Mouse (Mus musculus): ENCODE results near the gene Pkn1. TPM values are rescaled to one million over a fixed set of nuclear protein-coding genes. Genes with fewer than 3 reads are reported as not detected.
A peak's percentile ranks its signal among the peaks of the same experiment; 100 is the strongest.

The Pkn1 gene
- total and polyA plus RNA-seq, 2 experiments from 2014 or later: 21.7 to 71.2 TPM

GRCm38 (mm10) chr8:83719693-83720092, 20.7 kb upstream of the Pkn1 start:
- Histone ChIP-seq H3K4me3 (ENCODE audit: low read depth, low read length) (no peak overlapping the region), H3K27me3 (ENCODE audit: insufficient read depth, low read length) (no peaks in the 10 kb centered on the region), H3K27ac (ENCODE audit: low read depth, low read length) (no peak overlapping the region), H3K9me3 (ENCODE audit: low read length) (no peaks in the 10 kb centered on the region), H3K4me2 (ENCODE audit: low read depth, low read length, poor library complexity, severe bottlenecking) (no peak overlapping the region), H3K36me3 (ENCODE audit: insufficient read depth, low read length) (peaks cover 51% of the 10 kb centered on the region), H3K4me1 (ENCODE audit: insufficient read depth, low read length) (no peaks in the 10 kb centered on the region), H3K9ac (replicated peaks; ENCODE audit: low read length, poor library complexity, severe bottlenecking) (no peak overlapping the region)
- WGBS: 94% methylated on average over 2 of the region's 2 CpGs
- no peak for DNase-seq (ENCODE audit: low spot score)
- no peak for ATAC-seq (ENCODE audit: low FRiP score)
- TF ChIP-seq CTCF (IDR thresholded peaks at IDR 0.05): no peak

GRCm38 (mm10) chr8:83719048-83719447, 20.1 kb upstream of the Pkn1 start:
- H3K4me2 ChIP-seq (ENCODE audit: low read depth, low read length, poor library complexity, severe bottlenecking): no peak overlapping the region
- peaks cover 45% of the 10 kb centered on the region for H3K36me3 ChIP-seq (ENCODE audit: insufficient read depth, low read length)
- WGBS: 90% methylated on average over 2 of the region's 2 CpGs
- no peak overlapping the region for H3K4me3 ChIP-seq (ENCODE audit: low read depth, low read length)
- no peaks in the 10 kb centered on the region for H3K27me3 ChIP-seq (ENCODE audit: insufficient read depth, low read length)
- no peaks in the 10 kb centered on the region for H3K4me1 ChIP-seq (ENCODE audit: insufficient read depth, low read length)
- H3K9me3 ChIP-seq (ENCODE audit: low read length): no peaks in the 10 kb centered on the region
- no peak for TF ChIP-seq CTCF (IDR thresholded peaks at IDR 0.05)
- no peak for DNase-seq (ENCODE audit: low spot score)
- ATAC-seq (ENCODE audit: low FRiP score): no peak
- no peak overlapping the region for H3K27ac ChIP-seq (ENCODE audit: low read depth, low read length)
- no peak overlapping the region for H3K9ac ChIP-seq (replicated peaks; ENCODE audit: low read length, poor library complexity, severe bottlenecking)

DNA sequence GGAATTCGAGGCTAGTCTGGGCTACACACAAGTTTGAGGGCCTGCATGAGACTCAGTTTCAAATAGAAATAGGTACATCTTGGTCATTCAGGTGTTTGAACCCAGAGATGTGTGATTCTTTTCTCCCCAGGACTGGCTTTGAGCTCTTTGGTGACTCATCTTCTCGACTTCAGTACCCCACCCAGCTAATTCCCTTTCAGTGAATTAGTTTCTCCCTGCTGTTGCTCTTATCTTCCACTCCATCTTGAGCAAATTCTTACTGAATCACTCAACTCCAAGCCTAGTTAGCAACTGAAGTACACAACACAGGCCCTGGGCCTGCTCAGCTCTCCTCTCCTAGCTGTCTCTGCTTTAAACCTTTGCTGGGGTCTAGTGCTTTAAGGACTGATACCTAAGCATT, 17.6 kb upstream of the Pkn1 start:
- no peak for TF ChIP-seq CTCF (IDR thresholded peaks at IDR 0.05)
- Histone ChIP-seq H3K4me1 (ENCODE audit: insufficient read depth, low read length) (no peaks in the 10 kb centered on the region), H3K9ac (replicated peaks; ENCODE audit: low read length, poor library complexity, severe bottlenecking) (no peak overlapping the region), H3K9me3 (ENCODE audit: low read length) (no peaks in the 10 kb centered on the region), H3K27me3 (ENCODE audit: insufficient read depth, low read length) (no peaks in the 10 kb centered on the region), H3K4me3 (ENCODE audit: low read depth, low read length) (no peak overlapping the region), H3K36me3 (ENCODE audit: insufficient read depth, low read length) (peaks cover 20% of the 10 kb centered on the region), H3K4me2 (ENCODE audit: low read depth, low read length, poor library complexity, severe bottlenecking) (peak overlapping the region; percentile 92), H3K27ac (ENCODE audit: low read depth, low read length) (no peak overlapping the region)
- WGBS: 80% methylated on average over 2 of the region's 2 CpGs
- DNase-seq (ENCODE audit: low spot score) (no peak), ATAC-seq (ENCODE audit: low FRiP score) (no peak)

DNA sequence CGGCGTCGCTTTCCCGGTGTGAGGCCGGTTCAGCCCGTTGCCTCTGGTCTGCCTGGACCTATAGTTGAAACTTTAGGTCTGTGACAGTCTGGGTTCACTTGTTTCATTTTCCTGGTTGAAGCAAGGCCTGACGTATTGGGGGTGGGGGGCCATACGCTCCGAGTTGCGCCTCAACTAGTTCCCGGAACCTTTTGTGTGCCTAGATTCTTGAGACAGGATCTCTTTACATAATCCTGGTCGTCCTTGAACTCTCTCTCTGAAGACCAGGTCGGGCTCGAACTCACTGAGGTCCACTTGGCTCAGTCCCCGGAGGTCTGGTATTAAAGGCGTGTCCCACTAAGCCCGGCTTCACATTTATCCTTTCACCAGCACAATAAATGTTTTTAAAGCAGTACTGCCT, 16.8 kb upstream of the Pkn1 start:
- peaks cover 12% of the 10 kb centered on the region for H3K36me3 ChIP-seq (ENCODE audit: insufficient read depth, low read length)
- peak overlapping the region; percentile 70 for H3K4me3 ChIP-seq (ENCODE audit: low read depth, low read length)
- H3K9ac ChIP-seq (replicated peaks; ENCODE audit: low read length, poor library complexity, severe bottlenecking): peak overlapping the region; percentile 77
- no peaks in the 10 kb centered on the region for H3K4me1 ChIP-seq (ENCODE audit: insufficient read depth, low read length)
- H3K4me2 ChIP-seq (ENCODE audit: low read depth, low read length, poor library complexity, severe bottlenecking): peak overlapping the region; percentile 92
- no peaks in the 10 kb centered on the region for H3K27me3 ChIP-seq (ENCODE audit: insufficient read depth, low read length)
- WGBS: under 1% methylated on average over 17 of the region's 17 CpGs
- no peaks in the 10 kb centered on the region for H3K9me3 ChIP-seq (ENCODE audit: low read length)
- no peak for DNase-seq (ENCODE audit: low spot score)
- ATAC-seq (ENCODE audit: low FRiP score): no peak; the same call in 1 of the 2 replicates
- no peak for TF ChIP-seq CTCF (IDR thresholded peaks at IDR 0.05)
- peak overlapping the region; percentile 94 for H3K27ac ChIP-seq (ENCODE audit: low read depth, low read length)

DNA sequence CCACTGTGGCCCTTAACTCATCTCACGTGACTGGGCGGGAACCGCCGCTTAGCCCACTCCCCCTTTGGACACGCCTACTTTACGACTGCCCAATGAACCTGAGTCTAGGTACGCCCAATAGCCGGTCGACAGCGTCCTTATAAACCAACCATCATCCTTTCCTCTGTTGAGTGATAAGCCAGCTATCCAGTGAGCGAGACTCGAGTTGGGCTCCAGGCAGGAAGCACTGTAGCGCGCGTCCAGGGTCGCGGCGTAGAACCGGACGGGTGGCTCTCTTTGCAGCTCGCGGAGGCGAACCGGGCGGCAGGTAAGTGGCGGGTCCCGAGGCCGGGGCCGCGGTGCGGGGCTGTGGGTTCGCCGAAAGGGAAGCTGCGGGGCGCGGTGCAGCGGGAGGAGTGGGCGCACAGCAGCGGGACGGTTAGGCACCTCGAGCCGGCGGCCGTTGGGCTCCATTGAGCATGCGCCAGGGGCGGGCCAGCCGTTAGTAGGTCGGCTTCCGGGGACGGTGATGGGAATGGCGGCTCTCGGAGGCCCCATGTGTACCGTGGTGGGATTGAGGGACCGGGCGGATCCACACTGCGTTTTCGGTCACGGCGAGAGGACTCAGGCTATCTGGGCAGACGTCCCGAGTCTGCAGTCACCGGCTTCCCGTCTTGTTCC, 16.2 kb upstream of the Pkn1 start, which contains the start of gene Ddx39:
Ddx39 (plus strand) TSS at position 147 of the 660 bp plus-strand sequence.
- H3K36me3 ChIP-seq (ENCODE audit: insufficient read depth, low read length): peaks cover 6% of the 10 kb centered on the region; the same call in 1 of the 2 replicates

DNA sequence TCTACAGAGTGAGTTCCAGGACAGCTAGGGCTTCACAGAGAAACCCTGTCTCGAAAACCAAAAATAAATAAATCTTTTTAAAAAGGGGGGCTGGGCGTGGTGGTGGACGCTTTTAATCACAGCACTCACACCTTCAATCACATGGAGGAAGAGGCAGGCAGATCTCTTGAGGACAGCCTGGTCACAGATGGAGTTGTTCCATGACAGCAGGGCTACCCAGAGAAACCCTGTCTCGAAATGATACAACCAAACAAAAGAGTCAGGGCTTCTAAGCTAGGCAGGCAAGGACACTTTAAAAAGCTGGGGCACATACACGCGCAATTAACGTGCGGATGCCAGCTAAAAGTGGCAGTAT, 15.7 kb upstream of the Pkn1 start:
- H3K9ac ChIP-seq (replicated peaks; ENCODE audit: low read length, poor library complexity, severe bottlenecking): no peak overlapping the region
- no peaks in the 10 kb centered on the region for H3K9me3 ChIP-seq (ENCODE audit: low read length)
- no peak for TF ChIP-seq CTCF (IDR thresholded peaks at IDR 0.05)
- no peak for ATAC-seq (ENCODE audit: low FRiP score)
- 17% methylated on average over 8 of the region's 8 CpGs for WGBS
- H3K36me3 ChIP-seq (ENCODE audit: insufficient read depth, low read length): 0 out of 2 replicates have a peak, but pooled peaks cover 5% of the 10 kb centered on the region
- H3K27me3 ChIP-seq (ENCODE audit: insufficient read depth, low read length): no peaks in the 10 kb centered on the region
- no peak for DNase-seq (ENCODE audit: low spot score)
- H3K4me1 ChIP-seq (ENCODE audit: insufficient read depth, low read length): no peaks in the 10 kb centered on the region
- H3K4me3 ChIP-seq (ENCODE audit: low read depth, low read length): peak overlapping the region; percentile 70
- 0 out of 2 replicates have a peak overlapping the region, but pooled peaks have one; percentile 47 for H3K27ac ChIP-seq (ENCODE audit: low read depth, low read length)
- peak overlapping the region; percentile 40 for H3K4me2 ChIP-seq (ENCODE audit: low read depth, low read length, poor library complexity, severe bottlenecking)

More for the DNA sequence above, 16.2 kb upstream of the Pkn1 start, which contains the start of gene Ddx39:
- WGBS: under 1% methylated on average over 61 of the region's 63 CpGs
- Histone ChIP-seq H3K27ac (ENCODE audit: low read depth, low read length) (peak within 1 kb of the TSS; percentile 94), H3K9ac (replicated peaks; ENCODE audit: low read length, poor library complexity, severe bottlenecking) (peak within 1 kb of the TSS; percentile 77), H3K27me3 (ENCODE audit: insufficient read depth, low read length) (no peaks in the 10 kb centered on the region), H3K4me3 (ENCODE audit: low read depth, low read length) (peak within 1 kb of the TSS; percentile 70), H3K4me1 (ENCODE audit: insufficient read depth, low read length) (no peaks in the 10 kb centered on the region), H3K9me3 (ENCODE audit: low read length) (no peaks in the 10 kb centered on the region), H3K4me2 (ENCODE audit: low read depth, low read length, poor library complexity, severe bottlenecking) (peak within 1 kb of the TSS; percentile 92)
- DNase-seq (ENCODE audit: low spot score) (peak; percentile 99), ATAC-seq (ENCODE audit: low FRiP score) (peak; percentile 99)
- TF ChIP-seq CTCF (IDR thresholded peaks at IDR 0.05): no peak

Measured in midbrain, postnatal 0 days (tissue).